Mouse (Mus musculus) MEL-GATA-1-ER (cell line): ENCODE measurements around the gene Zfp804a.

Experiments
- DNase-seq: peaks from one replicate; pipeline ENCODE4 v3.0.0-alpha.2; 2012; ENCODE audit warnings: low read depth; ENCODE audit errors: extremely low read depth

Zfp804a gene

DNA sequence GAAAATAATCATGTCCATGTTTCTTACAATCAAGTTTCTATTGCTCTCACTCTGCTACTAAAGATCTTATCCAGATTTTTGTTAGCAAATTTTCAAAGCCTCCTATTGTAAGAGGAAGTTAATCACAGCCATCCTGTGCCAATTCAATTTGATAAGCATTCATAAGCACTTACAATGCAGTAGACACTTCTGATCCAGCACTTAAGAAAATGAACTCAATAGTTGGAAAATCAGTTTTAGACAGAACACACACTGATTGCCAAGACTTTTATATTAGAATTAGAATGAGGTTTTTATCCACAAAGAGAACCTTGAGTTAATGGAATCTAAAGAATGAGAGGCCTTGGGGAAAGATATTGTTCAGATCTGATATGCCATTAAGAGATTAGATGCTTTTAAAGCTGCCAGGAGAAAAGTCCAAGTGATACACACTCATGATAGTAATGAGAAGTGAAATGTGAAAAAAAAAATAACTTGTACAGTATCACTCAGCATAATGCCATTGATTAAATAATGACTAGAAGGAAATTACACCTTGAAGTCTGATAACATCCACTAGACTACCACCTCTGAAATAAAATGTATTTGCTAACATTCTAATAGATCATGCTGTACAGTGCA lies 194.0 kb downstream of the Zfp804a start:
- no peak for DNase-seq

GRCm38 (mm10) chr2:82253382-82253781 lies 200.4 kb downstream of the Zfp804a start:
- DNase-seq: no peak

DNA sequence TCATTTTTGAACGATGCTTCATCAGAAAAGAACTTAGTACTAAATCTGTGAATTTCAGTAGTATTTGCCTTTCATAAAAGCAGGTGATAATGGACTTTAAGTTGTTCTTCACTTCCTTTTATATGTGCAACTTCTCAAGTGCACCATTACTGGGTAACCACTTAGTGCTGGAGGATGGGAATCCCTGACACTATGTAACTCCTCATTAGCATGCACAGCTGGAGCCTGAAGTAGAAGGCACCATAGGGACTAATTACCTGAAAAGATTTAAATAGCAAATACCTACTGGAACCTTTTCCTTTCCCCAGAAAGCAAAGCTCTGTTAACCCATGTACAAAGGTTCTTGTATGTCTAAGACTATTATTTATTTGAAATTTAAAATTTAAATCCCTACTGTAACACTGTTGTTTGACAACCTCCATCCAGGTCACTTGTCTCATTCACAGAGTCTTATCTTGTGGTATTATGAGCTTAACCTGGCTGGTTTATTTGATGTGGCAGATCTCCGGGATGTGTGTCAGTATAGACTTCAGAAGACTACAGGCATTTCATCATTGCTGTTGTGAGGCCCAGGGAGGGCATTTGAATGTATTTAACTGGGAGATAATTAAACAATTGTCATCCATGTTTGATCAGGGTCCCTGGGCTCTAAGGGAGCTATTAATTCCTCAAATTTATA lies 229.7 kb downstream of the Zfp804a start:
- DNase-seq: no peak

DNA sequence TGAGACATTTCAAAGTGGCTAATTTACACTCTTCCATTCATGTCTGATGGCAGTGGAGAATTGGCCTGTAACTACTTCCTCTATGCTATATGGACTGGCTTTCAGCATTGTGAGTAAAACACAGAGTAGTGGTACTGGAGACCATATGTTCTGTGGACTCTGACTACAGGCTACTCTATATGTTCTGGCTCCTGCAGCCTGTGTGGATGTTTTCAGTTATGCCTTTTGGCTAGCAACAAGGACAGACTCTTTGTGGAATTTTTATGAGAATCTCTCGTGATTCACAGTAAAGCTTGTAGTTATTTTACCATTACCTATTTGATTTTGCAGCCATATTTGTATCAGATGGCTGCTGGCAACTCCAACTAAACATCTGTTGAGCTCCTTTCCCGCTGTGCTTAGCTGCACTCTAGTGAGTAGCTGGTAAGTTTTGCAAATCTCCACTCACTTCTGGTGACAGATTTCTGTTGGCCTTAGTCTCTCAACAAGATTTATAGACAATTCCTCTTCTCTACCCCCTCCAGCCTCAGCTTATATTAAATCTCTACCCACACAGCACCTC lies 242.0 kb downstream of the Zfp804a start:
- no peak for DNase-seq
